Mouse (Mus musculus) kidney, postnatal 10 days (tissue): Measurements from ENCODE around the gene Klc4.

Source experiments
- DNase-seq: peaks from one replicate; pipeline ENCODE4 v3.0.0; 2021; ENCODE audit warnings: mixed read lengths

The Klc4 gene

GRCm38 (mm10) chr17:46619683-46620357 lies 26.0 kb downstream of the Klc4 start:
- DNase-seq = no peak

- no peak for DNase-seq
Observed at GRCm38 (mm10) chr17:46618769-46619682, 26.8 kb downstream of the Klc4 start.

- peak; percentile 32 for DNase-seq
Observed at GRCm38 (mm10) chr17:46618394-46618768, 27.4 kb downstream of the Klc4 start.

GRCm38 (mm10) chr17:46617799-46618198 lies 28.0 kb downstream of the Klc4 start:
- no peak for DNase-seq

- DNase-seq = no peak
Observed at GRCm38 (mm10) chr17:46613229-46613628, 32.6 kb downstream of the Klc4 start.

- DNase-seq = peak; percentile 65
Observed at GRCm38 (mm10) chr17:46612820-46613219, 33.0 kb downstream of the Klc4 start.

- DNase-seq = no peak
Observed at GRCm38 (mm10) chr17:46612189-46612588, 33.6 kb downstream of the Klc4 start.

- DNase-seq = no peak
Observed at GRCm38 (mm10) chr17:46611316-46611715, 34.5 kb downstream of the Klc4 start.

GRCm38 (mm10) chr17:46609721-46610514 lies 35.9 kb downstream of the Klc4 start:
- peak; percentile 75 for DNase-seq

GRCm38 (mm10) chr17:46605987-46606386 lies 39.8 kb downstream of the Klc4 start:
- DNase-seq = no peak

- no peak for DNase-seq
Observed at GRCm38 (mm10) chr17:46605126-46605525, 40.7 kb downstream of the Klc4 start.

- no peak for DNase-seq
Observed at GRCm38 (mm10) chr17:46603229-46603628, 42.6 kb downstream of the Klc4 start.

- DNase-seq = peak; percentile 74
Observed at GRCm38 (mm10) chr17:46602212-46602611, 43.6 kb downstream of the Klc4 start.

- no peak for DNase-seq
Observed at GRCm38 (mm10) chr17:46600569-46600968, 45.3 kb downstream of the Klc4 start.

- DNase-seq = no peak
Observed at GRCm38 (mm10) chr17:46598963-46599362, 46.9 kb downstream of the Klc4 start.

- DNase-seq = no peak
Observed at GRCm38 (mm10) chr17:46597956-46598355, 47.9 kb downstream of the Klc4 start.

- no peak for DNase-seq
Observed at GRCm38 (mm10) chr17:46595336-46595735, 50.5 kb downstream of the Klc4 start.

GRCm38 (mm10) chr17:46594606-46595005 lies 51.2 kb downstream of the Klc4 start:
- no peak for DNase-seq

- DNase-seq = no peak
Observed at GRCm38 (mm10) chr17:46593124-46593523, 52.7 kb downstream of the Klc4 start.

GRCm38 (mm10) chr17:46591406-46591805 lies 54.4 kb downstream of the Klc4 start:
- peak; percentile 47 for DNase-seq

- no peak for DNase-seq
Observed at GRCm38 (mm10) chr17:46590439-46590838, 55.4 kb downstream of the Klc4 start.

- no peak for DNase-seq
Observed at GRCm38 (mm10) chr17:46589635-46590314, 56.0 kb downstream of the Klc4 start.

GRCm38 (mm10) chr17:46588913-46589312 lies 56.9 kb downstream of the Klc4 start:
- DNase-seq = no peak
